In the genomic region with DNA sequence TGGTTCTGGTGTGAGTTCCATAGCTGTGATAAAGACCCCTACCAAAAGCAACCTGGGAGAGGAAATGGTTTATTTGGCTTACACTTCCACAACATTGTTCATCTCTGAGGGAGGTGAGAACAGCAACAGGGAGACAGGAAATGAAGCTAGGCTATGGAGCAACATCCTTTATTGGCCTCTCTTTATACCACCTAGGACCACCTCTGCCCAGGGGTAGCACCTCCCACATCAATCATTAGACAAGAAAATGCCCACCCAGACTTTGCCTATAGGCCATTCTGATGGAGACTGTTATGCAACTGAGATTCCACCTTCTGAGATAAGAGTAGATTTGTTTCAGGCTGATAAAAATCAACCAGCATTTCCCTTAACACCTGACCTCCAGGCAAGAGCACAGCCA, we compare ENCODE assay signal across 9 mouse cellular contexts. TPM values are rescaled to one million over a fixed set of nuclear protein-coding genes. Genes with fewer than 3 reads are reported as not detected.
DNase-seq lines count a peak whose midpoint lies in the region; ATAC-seq lines count a peak whose summit lies in the region.
"Had no signal": no experiment of that assay in that cellular context is flagged by ENCODE, and none has a peak within 500 bp of the region (broad histone marks: within the 10 kb centered on the region; RNA-seq: fewer than 3 reads in every experiment).

No protein-coding gene starts in this region.

- no peaks in the 10 kb centered on the region for H3K9me3 ChIP-seq in hindbrain, embryonic 10.5 days
- H3K9me3 ChIP-seq in hindbrain, embryonic 11.5 days (ENCODE audit: control insufficient read depth, low read length): no peaks in the 10 kb centered on the region
- no peaks in the 10 kb centered on the region for H3K9me3 ChIP-seq in intestine, embryonic 16.5 days (ENCODE audit: control insufficient read depth, low read length)
- H3K9me3 ChIP-seq: limb, embryonic 15.5 days had no signal

- H3K9ac ChIP-seq in hindbrain, embryonic 11.5 days (ENCODE audit: low read depth, low read length): no peak overlapping the region
- no peak overlapping the region for H3K9ac ChIP-seq in intestine, embryonic 16.5 days (ENCODE audit: low read depth, low read length)

- peak overlapping the region; percentile 80; the same call in 1 of the 2 replicates for H3K27ac ChIP-seq in hindbrain, embryonic 10.5 days
- H3K27ac ChIP-seq in hindbrain, embryonic 11.5 days (ENCODE audit: low read depth, low read length): no peak overlapping the region
- H3K27ac ChIP-seq in intestine, embryonic 16.5 days (ENCODE audit: low read length): no peak overlapping the region
- H3K27ac ChIP-seq: limb, embryonic 15.5 days had no signal

- no peak overlapping the region for H3K4me2 ChIP-seq in hindbrain, embryonic 11.5 days (replicated peaks; ENCODE audit: low read depth, low read length)
- no peak overlapping the region for H3K4me2 ChIP-seq in intestine, embryonic 16.5 days (ENCODE audit: low read depth, low read length)

- peaks cover 6% of the 10 kb centered on the region; the same call in 1 of the 2 replicates for H3K27me3 ChIP-seq in hindbrain, embryonic 10.5 days (ENCODE audit: insufficient read depth, poor library complexity, severe bottlenecking)
- no peaks in the 10 kb centered on the region for H3K27me3 ChIP-seq in hindbrain, embryonic 11.5 days (ENCODE audit: control insufficient read depth, insufficient read depth, low read length)
- H3K27me3 ChIP-seq in intestine, embryonic 16.5 days (replicated peaks; ENCODE audit: control insufficient read depth, insufficient read depth, low read length): no peaks in the 10 kb centered on the region

- DNase-seq in hindbrain, embryonic 10.5 days (ENCODE audit: low spot score): no peak
- DNase-seq in hindbrain, embryonic 11.5 days (ENCODE audit: low spot score): no peak
- DNase-seq in thymus, postnatal 25 days: peak; percentile 3
- DNase-seq in thymus, postnatal 14 days: no peak
- no peak for DNase-seq in spleen, postnatal 14 days (ENCODE audit: low spot score in 2 of 2)
- no peak for DNase-seq in urinary bladder, postnatal 4 days (ENCODE audit: low spot score in 2 of 2)
- DNase-seq in frontal cortex, postnatal 14 days (ENCODE audit: low spot score in 2 of 2): no peak

- 0 out of 2 replicates have a peak overlapping the region, but pooled peaks have one; percentile 97 for H3K4me3 ChIP-seq in hindbrain, embryonic 10.5 days
- no peak overlapping the region for H3K4me3 ChIP-seq in hindbrain, embryonic 11.5 days (ENCODE audit: low read depth, low read length)
- H3K4me3 ChIP-seq in intestine, embryonic 16.5 days (ENCODE audit: low read length): peak overlapping the region; percentile 99; the same call in 1 of the 2 replicates

- ATAC-seq in hindbrain, embryonic 11.5 days (ENCODE audit: low FRiP score): no peak
- no peak for ATAC-seq in intestine, embryonic 16.5 days

- H3K36me3 ChIP-seq in hindbrain, embryonic 10.5 days: no peaks in the 10 kb centered on the region
- H3K36me3 ChIP-seq in hindbrain, embryonic 11.5 days (ENCODE audit: control insufficient read depth, insufficient read depth, low read length): no peaks in the 10 kb centered on the region
- no peaks in the 10 kb centered on the region for H3K36me3 ChIP-seq in intestine, embryonic 16.5 days (ENCODE audit: control insufficient read depth, insufficient read depth, low read length)
- H3K36me3 ChIP-seq: limb, embryonic 15.5 days had no signal

- peaks cover 28% of the 10 kb centered on the region for H3K4me1 ChIP-seq in hindbrain, embryonic 10.5 days (replicated peaks)
- no peaks in the 10 kb centered on the region for H3K4me1 ChIP-seq in hindbrain, embryonic 11.5 days (replicated peaks; ENCODE audit: control insufficient read depth, insufficient read depth, low read length)
- H3K4me1 ChIP-seq in intestine, embryonic 16.5 days (ENCODE audit: control insufficient read depth, insufficient read depth, low read length): peaks cover 9% of the 10 kb centered on the region

RNA-seq across cellular contexts. Expression of gene Scmh1, which starts 0.8 kb away (rescaled TPM):
- polyA plus RNA-seq in hindbrain, embryonic 10.5 days (2016; fragmentation: Nextera tagmentation; extraction: Ambion mirVana): 44.1 and 59.1 TPM in 2 replicates
- 47.3 and 53.5 TPM in 2 replicates for polyA plus RNA-seq in hindbrain, embryonic 11.5 days (2014; fragmentation: Nextera tagmentation; extraction: Ambion mirVana)
- 22.6 and 24.0 TPM in 2 replicates for polyA plus RNA-seq in intestine, embryonic 16.5 days (2015; fragmentation: Nextera tagmentation; extraction: Ambion mirVana)
